29 mouse cellular contexts compared by ENCODE assay signal in the genomic region with DNA sequence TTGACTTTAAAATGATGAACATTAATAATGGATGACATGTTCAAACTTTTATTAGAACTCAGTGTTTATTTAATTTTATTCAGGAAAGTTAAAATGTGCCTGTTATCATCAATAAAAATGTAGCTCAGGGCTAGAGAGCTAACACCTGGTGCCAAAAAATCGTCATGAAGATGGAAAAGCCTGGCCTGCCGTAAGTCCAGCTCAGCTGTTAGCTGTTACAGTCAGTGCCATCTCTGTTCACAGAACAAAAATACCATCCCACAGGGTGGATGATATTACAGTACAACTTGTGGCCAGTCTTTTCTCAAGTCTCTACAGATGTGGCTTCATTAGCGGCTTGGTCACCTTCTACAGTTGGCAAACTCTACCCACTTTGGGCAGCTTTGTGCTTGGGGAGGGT.
"Had no signal": no experiment of that assay in that cellular context is flagged by ENCODE, and none has a peak within 500 bp of the region (broad histone marks: within the 10 kb centered on the region; RNA-seq: fewer than 3 reads in every experiment).

No protein-coding gene starts in this region.

- DNase-seq: left cerebral cortex, postnatal 4 days; liver; liver, embryonic 13.5 days; lung, adult 18-20 months; lung, adult 2 months; lung, embryonic 14.5 days; lung, postnatal 10 days; lung, postnatal 14 days; lung, postnatal 36 days; lung, postnatal 4 days; midbrain, embryonic 14.5 days had no signal

- H3K9me3 ChIP-seq: limb, embryonic 10.5 days; limb, embryonic 12.5 days; limb, embryonic 13.5 days; limb, embryonic 15.5 days; liver, embryonic 13.5 days; liver, embryonic 15.5 days; lung, embryonic 15.5 days; megakaryocyte, embryonic 14.5 days; midbrain, embryonic 12.5 days; midbrain, embryonic 13.5 days; midbrain, embryonic 15.5 days; neural tube, embryonic 12.5 days; neural tube, embryonic 13.5 days had no signal

- H3K27me3 ChIP-seq: limb, embryonic 12.5 days; limb, embryonic 13.5 days; limb, embryonic 15.5 days; liver, embryonic 13.5 days; liver, embryonic 15.5 days; lung, embryonic 15.5 days; megakaryocyte, embryonic 14.5 days; midbrain, embryonic 12.5 days; midbrain, embryonic 13.5 days; midbrain, embryonic 15.5 days; neural tube, embryonic 12.5 days; neural tube, embryonic 13.5 days had no signal

- H3K9ac ChIP-seq: limb, embryonic 12.5 days; limb, embryonic 13.5 days; limb, embryonic 15.5 days; liver, embryonic 13.5 days; liver, embryonic 14.5 days; liver, embryonic 15.5 days; lung, embryonic 14.5 days; lung, embryonic 15.5 days; midbrain, embryonic 12.5 days; midbrain, embryonic 13.5 days; midbrain, embryonic 15.5 days; neural tube, embryonic 12.5 days; neural tube, embryonic 13.5 days had no signal

- H3K4me2 ChIP-seq: limb, embryonic 12.5 days; limb, embryonic 13.5 days; limb, embryonic 15.5 days; liver, embryonic 11.5 days; liver, embryonic 13.5 days; liver, embryonic 15.5 days; lung, embryonic 14.5 days; lung, embryonic 15.5 days; midbrain, embryonic 11.5 days; midbrain, embryonic 12.5 days; midbrain, embryonic 13.5 days; midbrain, embryonic 15.5 days; neural tube, embryonic 12.5 days; neural tube, embryonic 13.5 days had no signal

- H3K4me1 ChIP-seq: midbrain, embryonic 15.5 days had no signal

- ATAC-seq: lung, postnatal 0 days; midbrain, embryonic 13.5 days; midbrain, embryonic 15.5 days had no signal

- H3K36me3 ChIP-seq: midbrain, embryonic 15.5 days had no signal

- H3K4me3 ChIP-seq: left cerebral cortex, adult 2 months; limb, embryonic 10.5 days; limb, embryonic 12.5 days; limb, embryonic 13.5 days; limb, embryonic 15.5 days; liver, embryonic 13.5 days; liver, embryonic 15.5 days; lung, embryonic 15.5 days; midbrain, embryonic 12.5 days; midbrain, embryonic 13.5 days; midbrain, embryonic 15.5 days; neural tube, embryonic 12.5 days; neural tube, embryonic 13.5 days had no signal

- H3K27ac ChIP-seq: left cerebral cortex, adult 2 months; limb, embryonic 10.5 days; limb, embryonic 12.5 days; limb, embryonic 13.5 days; limb, embryonic 15.5 days; liver, embryonic 13.5 days; liver, embryonic 14.5 days; liver, embryonic 15.5 days; lung, embryonic 15.5 days; macrophage; midbrain, embryonic 12.5 days; midbrain, embryonic 13.5 days; midbrain, embryonic 15.5 days; neural tube, embryonic 12.5 days; neural tube, embryonic 13.5 days had no signal
